Mouse (Mus musculus) bone marrow, adult 2 months (tissue): ENCODE data around the gene Fitm2.

Experiments used
- CTCF ChIP-seq: fragments of 200-500 bp; IDR thresholded peaks from 2 replicates; pipeline ENCODE4 v1.5.1; 2011; ENCODE audit warnings: low read length, control low read depth; ENCODE audit not compliant: control insufficient read depth, insufficient read depth
- POLR2A ChIP-seq: fragments of 200-500 bp; IDR thresholded peaks from 2 replicates; pipeline ENCODE4 v1.6.1; 2011; ENCODE audit warnings: low read depth, mild to moderate bottlenecking, control low read depth, low read length, borderline replicate concordance; ENCODE audit not compliant: control insufficient read depth

GRCm38 (mm10) chr2:163438619-163439451, 33.6 kb downstream of the Fitm2 start:
- TF ChIP-seq CTCF = no peak
- TF ChIP-seq POLR2A = no peak
